Mouse (Mus musculus) olfactory bulb, adult 2 months (tissue): ENCODE data around the gene Plekha6.

ENCODE experiments used
- CTCF ChIP-seq: fragments of 200-500 bp; IDR thresholded peaks from 2 replicates; pipeline ENCODE4 v1.5.1; 2012; ENCODE audit warnings: low read depth, mild to moderate bottlenecking, low read length, moderate library complexity; ENCODE audit not compliant: insufficient read depth
- POLR2A ChIP-seq: fragments of 200-500 bp; IDR thresholded peaks from 2 replicates; pipeline ENCODE4 v1.6.1; 2012; ENCODE audit warnings: mild to moderate bottlenecking, low read depth, low read length, moderate library complexity; ENCODE audit not compliant: insufficient read depth

GRCm38 (mm10) chr1:133188719-133189118 is 24.7 kb downstream of the Plekha6 start:
- TF ChIP-seq CTCF (no peak), POLR2A (no peak)
